Mouse (Mus musculus): ENCODE measurements around the gene Usp10. TPM values are rescaled to one million over a fixed set of nuclear protein-coding genes. Genes with fewer than 3 reads are reported as not detected.

The Usp10 gene
- total and polyA plus RNA-seq, 3 experiments, result 227 to 398 (median 263) TPM

DNA sequence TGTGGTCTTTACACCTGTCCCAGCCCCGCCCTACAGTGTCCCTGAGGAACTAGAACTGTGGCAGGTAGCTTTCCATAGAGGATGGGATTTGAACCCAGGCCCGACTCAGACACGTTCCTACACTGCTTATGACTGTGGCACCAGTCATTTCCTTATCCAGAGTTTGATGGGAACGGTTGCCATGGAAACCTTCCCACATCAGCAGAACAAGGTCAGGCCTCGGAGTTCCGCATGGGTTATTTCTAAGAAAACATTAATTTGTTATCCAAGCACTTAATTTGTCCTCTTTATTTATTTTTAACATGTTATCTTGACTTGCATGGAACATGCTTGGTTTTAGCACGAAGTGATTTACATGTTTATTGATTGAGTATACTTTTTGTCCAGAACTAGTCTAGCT, 91.6 kb downstream of the Usp10 start:
- TF ChIP-seq USF2 (IDR thresholded peaks at IDR 0.05; ENCODE audit: borderline replicate concordance in 1 of 2, insufficient read depth in 1 of 2, low read depth in 1 of 2, low read length in 2 of 2), result no peak
- TF ChIP-seq POLR2AphosphoS5 (IDR thresholded peaks at IDR 0.05; ENCODE audit: borderline replicate concordance, low read depth, low read length), result no peak
- TF ChIP-seq SIN3A (IDR thresholded peaks at IDR 0.05; ENCODE audit: low read length), result no peak
- no peak for TF ChIP-seq E2F4 (IDR thresholded peaks at IDR 0.05; ENCODE audit: borderline replicate concordance, low read depth, low read length)
- TF ChIP-seq MEF2A (IDR thresholded peaks at IDR 0.05; ENCODE audit: extremely low read depth, insufficient replicate concordance, low read depth, low read length, poor library complexity, severe bottlenecking), result no peak
- no peak for TF ChIP-seq GATA1 (IDR thresholded peaks at IDR 0.05; ENCODE audit: low read depth, low read length)
- TF ChIP-seq EP300 (IDR thresholded peaks at IDR 0.05; ENCODE audit: low read depth in 1 of 2, low read length in 2 of 2), result no peak
- no peak for TF ChIP-seq ZC3H11A (IDR thresholded peaks at IDR 0.05; ENCODE audit: low read depth, low read length)
- no peak for TF ChIP-seq KAT2A (conservative IDR thresholded peaks at IDR 0.05; ENCODE audit: low read depth, low read length)
- no peak for TF ChIP-seq MXI1 (IDR thresholded peaks at IDR 0.05; ENCODE audit: low read depth, low read length)
- TF ChIP-seq POLR2A (IDR thresholded peaks at IDR 0.05; ENCODE audit: control insufficient read depth in 1 of 2, insufficient read depth in 1 of 2, low read depth in 1 of 2, low read length in 2 of 2, poor library complexity in 1 of 2), result no peak
- no peak for TF ChIP-seq CHD2 (IDR thresholded peaks at IDR 0.05; ENCODE audit: low read length)
- TF ChIP-seq CTCF (IDR thresholded peaks at IDR 0.05 in 2 of 3, conservative IDR thresholded peaks at IDR 0.05 in 1 of 3; ENCODE audit: control insufficient read depth in 1 of 3, insufficient read depth in 1 of 3, low read depth in 2 of 3, low read length in 3 of 3, poor library complexity in 1 of 3, severe bottlenecking in 1 of 3), result no peak
- no peak for TF ChIP-seq SMC3 (IDR thresholded peaks at IDR 0.05; ENCODE audit: low read depth, low read length)
- TF ChIP-seq TAL1 (IDR thresholded peaks at IDR 0.05; ENCODE audit: low read length), result no peak
- no peak for TF ChIP-seq ELF1 (IDR thresholded peaks at IDR 0.05; ENCODE audit: low read depth, low read length)
- TF ChIP-seq MYC (IDR thresholded peaks at IDR 0.05; ENCODE audit: low read depth, low read length), result no peak
- peaks cover 0 to 6% of the 10 kb centered on the region in 2 experiments; a peak in 3 of 4 replicates for H3K27me3 ChIP-seq (ENCODE audit: control insufficient read depth in 1 of 2, insufficient read depth in 2 of 2, low read length in 2 of 2)

DNA sequence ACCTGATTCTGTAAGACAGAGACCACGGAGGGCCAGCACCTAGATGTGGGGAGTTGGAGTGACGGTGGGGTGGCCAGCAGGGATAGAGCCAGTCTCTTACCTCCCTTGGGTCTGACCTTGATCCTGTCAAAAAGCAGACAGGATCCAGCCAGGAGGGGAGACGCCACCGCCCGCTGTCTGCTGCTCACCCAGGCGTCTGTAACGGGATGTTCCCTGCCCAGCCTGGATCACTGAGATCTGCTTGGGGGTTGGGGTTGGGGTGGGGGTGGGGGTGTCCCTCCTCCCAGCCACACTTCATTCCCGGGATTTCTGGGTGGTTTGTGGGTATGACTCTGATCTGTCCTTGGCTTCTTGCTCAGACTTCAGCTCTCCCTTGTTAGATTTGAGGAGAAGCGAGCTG, 92.2 kb downstream of the Usp10 start:
- Histone ChIP-seq H3K79me2 (ENCODE audit: control insufficient read depth, insufficient read depth, low read length, poor library complexity) (no peaks in the 10 kb centered on the region), H3K27me3 (ENCODE audit: control insufficient read depth in 1 of 2, insufficient read depth in 2 of 2, low read length in 2 of 2) (peaks cover 0 to 6% of the 10 kb centered on the region in 2 experiments; a peak in 3 of 4 replicates), H3K4me3 (ENCODE audit: control insufficient read depth in 1 of 2, insufficient read depth in 1 of 2, low read depth in 2 of 2, low read length in 2 of 2) (no peak overlapping the region), H3K4me1 (ENCODE audit: control insufficient read depth in 1 of 2, insufficient read depth in 2 of 2, low read length in 2 of 2) (no peaks in the 10 kb centered on the region), H3K9me3 (replicated peaks; ENCODE audit: insufficient read depth, low read length) (no peaks in the 10 kb centered on the region), H3K36me3 (ENCODE audit: control insufficient read depth in 1 of 2, insufficient read depth in 2 of 2, low read length in 2 of 2) (no peaks in the 10 kb centered on the region), H3K27ac (ENCODE audit: control insufficient read depth, low read depth, low read length) (no peak overlapping the region), H3K9ac (ENCODE audit: control insufficient read depth, low read depth, low read length, poor library complexity, severe bottlenecking) (no peak overlapping the region)
- TF ChIP-seq UBTF (IDR thresholded peaks at IDR 0.05; ENCODE audit: borderline replicate concordance, insufficient read depth, low read depth, low read length), result no peak
- no peak for TF ChIP-seq SIN3A (IDR thresholded peaks at IDR 0.05; ENCODE audit: low read length)
- TF ChIP-seq MAZ (IDR thresholded peaks at IDR 0.05; ENCODE audit: low read depth, low read length), result no peak
- TF ChIP-seq POLR2AphosphoS5 (IDR thresholded peaks at IDR 0.05; ENCODE audit: borderline replicate concordance, low read depth, low read length), result no peak
- no peak for TF ChIP-seq USF1 (IDR thresholded peaks at IDR 0.05; ENCODE audit: low read depth, low read length)
- TF ChIP-seq MEF2A (IDR thresholded peaks at IDR 0.05; ENCODE audit: extremely low read depth, insufficient replicate concordance, low read depth, low read length, poor library complexity, severe bottlenecking), result no peak
- TF ChIP-seq CTCF (IDR thresholded peaks at IDR 0.05 in 2 of 3, conservative IDR thresholded peaks at IDR 0.05 in 1 of 3; ENCODE audit: control insufficient read depth in 1 of 3, insufficient read depth in 1 of 3, low read depth in 2 of 3, low read length in 3 of 3, poor library complexity in 1 of 3, severe bottlenecking in 1 of 3), result no peak
- TF ChIP-seq ZMIZ1 (IDR thresholded peaks at IDR 0.05; ENCODE audit: low read depth, low read length), result no peak
- no peak for TF ChIP-seq JUND (IDR thresholded peaks at IDR 0.05; ENCODE audit: low read depth, low read length)
- TF ChIP-seq MYC (IDR thresholded peaks at IDR 0.05; ENCODE audit: low read depth, low read length), result no peak
- no peak for TF ChIP-seq RCOR1 (IDR thresholded peaks at IDR 0.05; ENCODE audit: low read depth, low read length)
- no peak for TF ChIP-seq NRF1 (IDR thresholded peaks at IDR 0.05; ENCODE audit: insufficient read depth, low read depth, low read length, poor library complexity, severe bottlenecking)
- TF ChIP-seq CHD1 (IDR thresholded peaks at IDR 0.05; ENCODE audit: low read depth, low read length), result no peak
- TF ChIP-seq TAL1 (IDR thresholded peaks at IDR 0.05; ENCODE audit: low read length), result no peak
- TF ChIP-seq GABPA (IDR thresholded peaks at IDR 0.05; ENCODE audit: low read depth, low read length), result no peak
- TF ChIP-seq TBP (IDR thresholded peaks at IDR 0.05; ENCODE audit: low read depth, low read length), result no peak
- no peak for DNase-seq (ENCODE audit: low read depth, low spot score)

More for the DNA sequence above, 91.6 kb downstream of the Usp10 start:
- H3K4me3 ChIP-seq (ENCODE audit: control insufficient read depth in 1 of 2, insufficient read depth in 1 of 2, low read depth in 2 of 2, low read length in 2 of 2), result no peak overlapping the region
- H3K9ac ChIP-seq (ENCODE audit: control insufficient read depth, low read depth, low read length, poor library complexity, severe bottlenecking), result no peak overlapping the region
- no peaks in the 10 kb centered on the region for H3K79me2 ChIP-seq (ENCODE audit: control insufficient read depth, insufficient read depth, low read length, poor library complexity)
- DNase-seq (ENCODE audit: low read depth, low spot score), result no peak
- no peak overlapping the region for H3K27ac ChIP-seq (ENCODE audit: control insufficient read depth, low read depth, low read length)
- no peaks in the 10 kb centered on the region for H3K4me1 ChIP-seq (ENCODE audit: control insufficient read depth in 1 of 2, insufficient read depth in 2 of 2, low read length in 2 of 2)
- H3K36me3 ChIP-seq (ENCODE audit: control insufficient read depth in 1 of 2, insufficient read depth in 2 of 2, low read length in 2 of 2), result no peaks in the 10 kb centered on the region
- no peaks in the 10 kb centered on the region for H3K9me3 ChIP-seq (replicated peaks; ENCODE audit: insufficient read depth, low read length)
